Mouse (Mus musculus): Measurements from ENCODE around the gene Acsbg1. TPM values are rescaled to one million over a fixed set of nuclear protein-coding genes. Genes with fewer than 3 reads are reported as not detected.
A peak's percentile ranks its signal among the peaks of the same experiment; 100 is the strongest.

Acsbg1 gene
- total RNA-seq, 2 experiments from 2014 or later, result 0.27 to 0.45 TPM

DNA sequence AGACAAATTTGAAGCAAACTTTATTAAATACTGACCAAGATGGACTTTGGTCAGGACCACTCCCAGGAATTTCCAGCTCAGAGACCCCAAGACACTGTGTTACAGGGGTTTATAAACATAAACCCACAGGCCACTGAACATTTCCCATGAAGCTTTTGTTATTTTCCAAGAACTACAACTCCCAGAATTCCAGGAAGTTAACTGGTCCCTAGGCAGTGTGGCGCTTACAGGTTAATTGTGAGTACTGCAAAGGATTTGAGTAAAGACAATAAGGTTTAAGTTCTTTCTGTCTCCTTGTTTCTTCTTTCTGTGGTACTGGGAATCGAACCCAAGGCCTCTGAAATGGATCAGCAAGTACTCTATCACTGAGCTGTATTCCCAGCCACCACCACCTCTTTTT, 92.9 kb downstream of the Acsbg1 start:
- no peak for DNase-seq

DNA sequence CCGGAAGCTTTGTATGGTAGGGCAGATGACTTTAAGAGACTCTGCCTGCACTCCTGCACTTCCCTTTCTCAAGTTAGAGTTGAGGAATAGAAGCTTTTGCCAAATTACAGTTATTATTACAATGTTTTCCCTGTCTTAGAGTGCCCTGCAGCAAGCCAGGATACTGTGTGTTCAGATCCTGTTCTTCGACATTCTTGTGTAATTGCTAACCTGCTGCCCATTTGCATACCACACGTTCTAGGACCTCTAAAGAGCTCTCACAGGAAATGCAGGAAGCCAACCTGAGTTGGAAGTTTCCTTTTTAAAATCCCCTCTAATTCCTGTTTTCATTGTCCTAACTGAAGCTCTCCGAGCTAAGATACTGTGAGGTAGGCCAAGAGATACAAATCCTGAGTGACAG, 94.7 kb downstream of the Acsbg1 start:
- no peak for DNase-seq
- intact Hi-C loops (cut with DNase I; ENCODE audit: low total_unique reads), result no loop called here

More for the DNA sequence above, 92.9 kb downstream of the Acsbg1 start:
- intact Hi-C loops (cut with DNase I; ENCODE audit: low total_unique reads), result no loop called here

DNA sequence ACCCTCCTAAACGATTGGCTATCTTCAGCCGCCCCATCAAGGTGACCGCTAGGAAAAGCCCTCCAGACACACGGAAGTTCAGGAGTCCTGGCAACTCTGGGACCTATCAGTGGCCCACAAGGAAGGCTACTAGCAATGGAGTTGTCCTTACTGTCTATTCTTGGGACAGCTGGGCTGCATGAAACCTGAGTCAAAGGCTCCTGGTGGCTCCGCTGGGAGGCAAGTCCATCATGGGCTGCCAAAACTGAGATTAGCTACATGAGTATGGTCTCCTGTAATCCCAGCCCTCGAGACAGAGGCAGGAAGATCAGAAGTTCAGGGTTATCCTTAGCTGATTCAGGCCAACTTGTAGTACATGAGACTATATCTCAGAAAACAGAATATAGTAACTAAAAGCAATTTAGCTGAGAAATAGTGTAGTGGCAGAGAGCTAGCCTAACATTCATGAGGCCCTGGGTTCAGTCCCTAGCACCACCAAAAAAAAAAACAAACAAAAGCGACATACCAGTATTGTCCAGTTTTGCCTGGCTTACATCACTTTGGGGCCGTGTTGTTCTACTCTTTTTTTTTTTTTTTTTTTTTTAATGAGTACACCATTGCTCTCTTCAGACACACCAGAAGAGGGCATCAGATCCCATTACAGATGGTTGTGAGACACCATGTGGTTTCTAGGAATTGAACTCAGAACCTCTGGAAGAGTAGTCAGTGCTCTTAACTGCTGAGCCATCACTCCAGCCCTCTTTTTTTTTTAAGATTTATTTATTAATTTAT, 100.7 kb downstream of the Acsbg1 start:
- intact Hi-C loops (cut with DNase I; ENCODE audit: low total_unique reads), result no loop called here
- DNase-seq, result no peak

DNA sequence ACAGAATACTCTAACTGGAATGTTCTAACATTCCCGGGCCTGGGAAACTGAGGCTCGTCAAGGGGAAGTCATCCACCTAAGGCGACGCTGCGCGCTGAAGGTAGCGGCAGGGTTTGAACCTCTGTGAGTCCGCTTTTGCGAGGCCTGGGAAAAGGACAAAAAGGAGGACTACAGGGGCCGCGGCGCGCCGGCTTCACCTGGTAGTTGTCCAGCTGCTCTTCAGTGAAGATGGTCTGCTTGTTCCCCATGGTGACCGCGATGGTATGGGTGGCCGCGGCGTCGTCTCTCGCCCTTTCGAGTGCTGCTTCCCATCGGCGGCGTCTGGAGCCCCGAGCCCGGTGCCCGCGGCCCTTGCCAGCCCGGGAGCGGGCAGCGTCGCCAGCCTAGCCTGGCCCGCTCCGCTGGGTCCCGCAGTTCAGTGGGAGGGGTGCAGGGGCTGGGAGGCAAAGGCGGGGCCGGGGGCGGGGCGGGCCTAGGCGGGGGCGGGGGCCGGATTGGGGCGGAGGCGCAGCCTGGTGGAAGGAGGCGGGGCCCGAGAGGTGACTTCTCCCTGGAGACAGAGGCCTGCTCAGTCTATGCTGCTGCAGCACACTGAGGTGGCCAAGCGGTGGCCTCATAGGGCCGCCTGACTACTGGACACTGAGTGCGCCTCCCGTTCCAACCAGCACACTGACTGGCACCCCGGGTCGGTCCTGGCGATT, 101.7 kb downstream of the Acsbg1 start, which contains the start of gene Cib2:
Gene Cib2 (minus strand): TSS at position 448 of the 701 bp plus-strand sequence.
- intact Hi-C loops (cut with DNase I; ENCODE audit: low total_unique reads), result no loop called here
- DNase-seq, result peak; percentile 85

DNA sequence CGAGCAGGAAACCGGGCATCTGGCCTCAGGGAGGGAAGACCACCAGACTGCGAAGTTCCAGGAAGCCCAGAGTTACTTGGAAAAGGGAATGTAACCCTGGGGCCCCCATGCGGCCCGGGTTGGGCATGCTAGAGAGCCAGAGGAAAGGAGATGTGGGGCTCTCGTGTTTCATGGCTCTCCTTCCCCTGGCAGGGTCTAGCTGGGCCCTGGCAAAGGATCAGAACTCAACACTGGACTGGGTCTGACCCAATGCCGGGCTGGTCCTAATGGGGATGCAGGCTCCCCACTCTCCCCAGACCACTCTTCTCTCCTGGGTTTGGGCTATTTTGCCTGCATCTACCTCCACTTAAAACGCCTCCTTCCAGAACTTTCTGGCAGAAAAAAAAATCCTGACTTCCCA, 102.9 kb downstream of the Acsbg1 start:
- DNase-seq, result peak; percentile 27
- intact Hi-C loops (cut with DNase I; ENCODE audit: low total_unique reads), result no loop called here

DNA sequence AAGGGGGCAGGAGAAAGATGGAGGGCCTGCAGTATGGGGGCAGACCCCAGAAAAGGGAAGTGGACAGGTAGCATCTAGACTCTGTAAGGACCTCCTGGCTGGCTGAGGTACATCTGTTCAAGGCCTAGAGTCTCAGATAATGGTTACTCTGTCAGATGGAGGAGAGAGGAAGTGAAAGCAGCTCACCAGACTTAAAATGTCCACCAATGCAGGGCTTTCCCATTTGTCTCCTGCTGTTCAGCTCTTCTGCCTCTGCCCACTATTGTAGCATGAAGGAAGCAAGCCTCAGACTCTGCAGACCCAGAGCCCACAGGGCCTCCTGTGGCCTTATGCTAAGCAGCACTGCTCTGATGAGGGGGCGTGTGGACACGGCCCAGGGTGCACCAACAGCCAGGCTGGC, 106.6 kb downstream of the Acsbg1 start:
- intact Hi-C loops (cut with DNase I; ENCODE audit: low total_unique reads), result no loop called here
- no peak for DNase-seq

Small RNAs within 50 kb of the gene (microRNA-seq; reads per million reads assigned to microRNA genes)
- 0 to 1.5 reads per million in 2 experiments for gene Mir5710

Other genes starting within 250 kb of the Acsbg1 start
- gene Dmxl2, start 160.2 kb downstream of the Acsbg1 start, total RNA-seq (2021), result 1 to 10 TPM; 3.8 to 5.0 TPM
- not detected for gene Sh2d7, start 122.9 kb downstream of the Acsbg1 start, total RNA-seq (2021)
- gene Cib2, start 101.7 kb downstream of the Acsbg1 start, total RNA-seq (2021), result 10 to 100 TPM; 38.0 to 41.9 TPM
- gene Idh3a, start 75.5 kb downstream of the Acsbg1 start, total RNA-seq (2021), result 100 to 1,000 TPM; 416 to 493 TPM
- 10 to 100 TPM; 39.8 to 58.3 TPM for gene Dnaja4, start 37.0 kb upstream of the Acsbg1 start, total RNA-seq (2021)
- gene Wdr61, start 72.6 kb upstream of the Acsbg1 start, total RNA-seq (2021), result 10 to 100 TPM; 18.4 to 22.7 TPM
- gene Crabp1, start 102.9 kb upstream of the Acsbg1 start, total RNA-seq (2021), result 1 to 10 TPM; 1.4 to 1.7 TPM
- gene Ireb2, start 201.9 kb upstream of the Acsbg1 start, total RNA-seq (2021), result 10 to 100 TPM; 25.7 to 27.5 TPM

Data from gastrocnemius, postnatal 14 days (tissue).